Mouse (Mus musculus) megakaryocyte, embryonic 14.5 days (primary cell): ENCODE results near the gene Dnaaf2.

Experiments
- FLI1 ChIP-seq: IDR thresholded peaks from 2 replicates; pipeline ENCODE4 v1.6.1; 2012; ENCODE audit warnings: low read length, inconsistent platforms, mixed read lengths
- GATA1 ChIP-seq: IDR thresholded peaks from 3 replicates; pipeline ENCODE4 v1.6.1; 2012; ENCODE audit warnings: mixed read lengths, low read length, inconsistent platforms, borderline replicate concordance

DNA sequence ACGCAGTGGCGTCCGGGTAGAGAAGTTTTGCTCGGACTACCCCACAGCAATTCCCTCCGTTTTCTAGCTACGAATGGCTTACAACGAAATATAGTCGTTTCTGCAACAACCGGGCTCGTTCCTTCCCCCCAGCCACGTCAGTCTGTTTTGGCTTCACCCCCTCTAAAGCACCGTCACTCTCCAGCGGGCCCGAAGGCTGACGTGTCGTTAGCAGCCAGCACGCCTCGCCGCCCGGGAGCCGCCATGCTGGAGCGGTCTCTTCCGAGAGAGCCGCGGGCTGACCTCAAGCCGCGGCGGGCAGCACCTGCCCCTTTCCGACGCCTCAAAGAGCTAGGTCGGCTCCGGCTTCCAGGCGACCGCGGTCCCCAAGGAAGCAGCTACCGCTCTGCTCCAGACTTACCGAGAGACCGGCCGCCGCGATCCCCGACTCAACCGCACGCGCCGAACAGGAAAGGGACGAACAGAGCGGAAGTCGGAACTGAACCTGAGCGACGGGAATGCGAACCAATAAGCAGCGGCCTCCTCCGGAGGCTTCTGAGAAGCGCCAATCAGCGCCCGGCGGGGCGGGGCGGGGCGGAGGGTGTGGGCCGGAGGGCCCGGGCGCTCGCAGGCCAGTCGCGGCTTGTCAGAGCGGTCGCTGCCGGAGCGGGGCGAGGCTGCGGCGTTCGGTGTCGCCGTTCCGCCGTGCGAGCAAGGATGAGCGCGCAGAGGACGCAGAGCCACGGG, 14.5 kb downstream of the Dnaaf2 start, which contains the start of the genes Rpl36al and Mgat2:
- TF ChIP-seq GATA1 (no peak), FLI1 (no peak)
